ENCODE assay signal across 21 mouse cellular contexts in genomic region chr9:98529776-98530175, GRCm38 (mm10). TPM values are rescaled to one million over a fixed set of nuclear protein-coding genes. Genes with fewer than 3 reads are reported as not detected.
"Had no signal": no experiment of that assay in that cellular context is flagged by ENCODE, and none has a peak within 500 bp of the region (broad histone marks: within the 10 kb centered on the region; RNA-seq: fewer than 3 reads in every experiment).

No protein-coding gene starts in this region.

- ATAC-seq: lung, postnatal 0 days; midbrain, embryonic 13.5 days had no signal

- H3K4me3 ChIP-seq: kidney, embryonic 15.5 days; left cerebral cortex, adult 2 months; limb, embryonic 10.5 days; liver, embryonic 15.5 days; midbrain, embryonic 13.5 days; stomach, embryonic 15.5 days had no signal

- H3K9ac ChIP-seq: kidney, embryonic 15.5 days; liver, embryonic 15.5 days; midbrain, embryonic 13.5 days; stomach, embryonic 15.5 days had no signal

- H3K36me3 ChIP-seq: kidney, embryonic 15.5 days; limb, embryonic 10.5 days; liver, embryonic 15.5 days; midbrain, embryonic 13.5 days; stomach, embryonic 15.5 days had no signal

- H3K27ac ChIP-seq: kidney, embryonic 15.5 days; left cerebral cortex, adult 2 months; limb, embryonic 10.5 days; liver, embryonic 15.5 days; midbrain, embryonic 13.5 days; stomach, embryonic 15.5 days had no signal

- H3K27me3 ChIP-seq: kidney, embryonic 15.5 days; liver, embryonic 15.5 days; midbrain, embryonic 13.5 days; stomach, embryonic 15.5 days had no signal

- DNase-seq: kidney, adult 2 months; kidney, postnatal 14 days; lung, adult 2 months; lung, postnatal 36 days; right cerebral cortex, postnatal 4 days; thymus, adult 2 months; thymus, postnatal 25 days had no signal

- H3K4me2 ChIP-seq: kidney, embryonic 15.5 days; liver, embryonic 11.5 days; liver, embryonic 15.5 days; midbrain, embryonic 13.5 days; stomach, embryonic 15.5 days had no signal

- H3K9me3 ChIP-seq: kidney, embryonic 15.5 days; limb, embryonic 10.5 days; liver, embryonic 15.5 days; midbrain, embryonic 13.5 days; stomach, embryonic 15.5 days had no signal

- H3K4me1 ChIP-seq: kidney, embryonic 15.5 days; limb, embryonic 10.5 days; stomach, embryonic 15.5 days had no signal

RNA-seq across cellular contexts. Expression of gene Rbp2, which starts 43.9 kb away (rescaled TPM):
- total RNA-seq: layer of hippocampus, postnatal 14 days; left cerebral cortex, adult 2 months; left cerebral cortex, postnatal 14 days; megakaryocyte progenitor cell, adult 5-6 weeks; midbrain, postnatal 0 days had no signal
- polyA plus RNA-seq: kidney, adult 2 months; midbrain, embryonic 13.5 days; spleen, adult 2 months; testis, adult 2 months had no signal
